Mouse (Mus musculus) heart, postnatal 0 days (tissue): ENCODE measurements around the gene Taar3.

Source experiments
- CTCF ChIP-seq: IDR thresholded peaks from 2 replicates; pipeline ENCODE4 v1.5.1; 2016; ENCODE audit warnings: antibody characterized with exemption, control low read depth, low read depth
- EP300 ChIP-seq: IDR thresholded peaks from 2 replicates; pipeline ENCODE4 v1.6.1; 2016; ENCODE audit warnings: antibody characterized with exemption, low read depth

DNA sequence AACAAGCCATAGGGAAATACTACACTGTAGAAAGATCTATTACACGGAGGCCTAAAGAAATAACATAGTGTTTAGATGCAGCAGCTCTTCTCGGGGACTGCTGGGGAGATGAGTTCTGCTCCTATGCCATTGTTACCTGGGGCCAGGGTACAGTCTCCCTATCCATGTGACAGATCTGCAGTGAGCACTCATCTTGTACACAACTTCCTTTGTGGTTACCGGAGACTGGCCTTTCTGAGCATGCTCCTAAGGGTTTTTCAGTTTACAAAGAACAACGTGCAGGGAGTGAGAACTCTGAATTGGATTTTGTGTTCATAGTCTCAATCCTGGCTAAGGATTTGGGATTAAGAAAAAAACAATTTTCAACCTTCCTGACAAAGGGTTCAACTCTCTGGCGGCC lies 37.1 kb downstream of the Taar3 start:
- no peak for TF ChIP-seq CTCF
- no peak for TF ChIP-seq EP300
